Mouse (Mus musculus): ENCODE measurements around the gene Atn1. TPM values are rescaled to one million over a fixed set of nuclear protein-coding genes. Genes with fewer than 3 reads are reported as not detected.

Gene Atn1
- polyA plus RNA-seq, 1 experiment from 2014 or later: 9.5 TPM

DNA sequence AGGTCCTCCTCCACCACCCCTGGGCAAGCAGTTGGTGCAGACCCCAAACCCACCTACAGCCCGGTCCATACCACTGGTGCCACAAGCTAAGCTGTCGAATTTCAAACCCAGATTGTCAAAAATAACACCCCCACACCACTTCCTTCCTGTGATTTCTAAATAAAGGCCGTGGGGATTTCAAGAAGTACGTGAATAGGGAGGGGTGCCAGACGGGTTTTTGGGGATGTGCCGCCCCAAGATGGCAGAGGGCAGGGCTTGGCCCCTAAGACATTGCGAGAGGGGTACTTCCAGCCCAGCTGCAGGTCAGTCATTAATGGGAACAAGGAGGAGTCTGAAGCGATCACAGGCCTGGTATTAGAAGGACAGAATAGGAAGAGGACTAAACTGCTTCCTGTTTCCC, 32.8 kb downstream of the Atn1 start:
- Histone ChIP-seq H3K9ac (no peak overlapping the region), H3K9me3 (replicated peaks) (no peaks in the 10 kb centered on the region), H3K4me2 (no peak overlapping the region), H3K27ac (ENCODE audit: poor library complexity, severe bottlenecking) (no peak overlapping the region), H3K4me1 (replicated peaks) (peaks cover 13% of the 10 kb centered on the region), H3K27me3 (replicated peaks) (no peaks in the 10 kb centered on the region), H3K36me3 (no peaks in the 10 kb centered on the region), H3K4me3 (no peak overlapping the region)
- ATAC-seq (ENCODE audit: insufficient number of reproducible peaks, low FRiP score): no peak
- 72% methylated on average over 8 of the region's 8 CpGs for WGBS

DNA sequence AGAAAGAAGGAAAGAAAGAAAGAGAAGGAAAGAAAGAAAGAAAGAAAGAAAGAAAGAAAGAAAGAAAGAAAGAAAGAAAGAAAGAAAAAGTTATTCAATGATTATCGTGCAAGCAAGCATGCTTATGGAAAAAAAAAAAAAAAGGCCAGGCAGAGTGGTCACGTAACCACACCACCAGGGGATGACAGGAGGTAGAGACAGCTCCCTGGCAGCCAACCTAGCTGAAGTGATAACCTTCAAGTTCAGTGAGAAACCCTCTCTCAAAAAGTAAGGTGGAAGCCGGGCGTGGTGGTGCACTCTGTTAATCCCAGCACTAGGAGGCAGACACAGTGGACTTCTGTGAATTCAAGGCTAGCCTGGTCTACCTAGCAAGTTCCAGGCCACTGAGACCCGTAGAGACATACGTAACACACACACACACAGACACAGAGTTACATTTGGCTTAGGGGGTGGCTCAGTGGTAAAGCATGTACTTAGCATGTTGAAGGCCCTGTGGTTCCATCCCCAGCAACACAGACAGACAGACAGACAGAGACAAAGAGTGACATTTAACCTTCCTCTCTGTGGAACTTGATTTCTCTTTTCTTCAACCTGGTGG, 33.3 kb downstream of the Atn1 start:
- H3K4me3 ChIP-seq: no peak overlapping the region
- H3K36me3 ChIP-seq: no peaks in the 10 kb centered on the region
- WGBS: 68% methylated on average over 6 of the region's 6 CpGs
- H3K4me2 ChIP-seq: no peak overlapping the region
- no peak overlapping the region for H3K27ac ChIP-seq (ENCODE audit: poor library complexity, severe bottlenecking)
- no peak for ATAC-seq (ENCODE audit: insufficient number of reproducible peaks, low FRiP score)
- no peak overlapping the region for H3K9ac ChIP-seq
- no peaks in the 10 kb centered on the region for H3K9me3 ChIP-seq (replicated peaks)
- H3K27me3 ChIP-seq (replicated peaks): no peaks in the 10 kb centered on the region
- peaks cover 13% of the 10 kb centered on the region for H3K4me1 ChIP-seq (replicated peaks)

DNA sequence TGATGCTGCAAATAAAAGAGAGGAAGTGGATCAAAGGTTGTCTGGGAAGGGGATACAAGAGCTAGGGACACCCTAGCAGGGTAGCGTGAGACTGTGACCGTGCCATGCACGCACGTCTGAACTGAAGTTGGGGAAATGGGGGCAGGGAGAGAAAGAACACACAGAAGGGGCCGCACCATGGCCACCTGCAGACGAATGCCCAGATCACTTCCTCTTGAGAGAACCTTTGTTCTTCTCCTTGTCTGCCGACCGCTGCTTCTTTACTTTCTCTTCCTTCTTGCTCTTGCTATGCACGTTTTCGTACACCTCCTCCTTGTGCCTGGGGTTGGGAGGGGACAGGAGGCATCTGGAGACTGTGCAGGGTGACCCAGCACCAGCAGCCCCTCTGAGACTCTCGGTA, 35.4 kb downstream of the Atn1 start:
- Histone ChIP-seq H3K9me3 (replicated peaks) (no peaks in the 10 kb centered on the region), H3K36me3 (peaks cover 20% of the 10 kb centered on the region), H3K27me3 (replicated peaks) (no peaks in the 10 kb centered on the region), H3K9ac (no peak overlapping the region), H3K4me2 (no peak overlapping the region), H3K4me1 (replicated peaks) (peaks cover 13% of the 10 kb centered on the region), H3K4me3 (no peak overlapping the region), H3K27ac (ENCODE audit: poor library complexity, severe bottlenecking) (no peak overlapping the region)
- ATAC-seq (ENCODE audit: insufficient number of reproducible peaks, low FRiP score): no peak
- WGBS: 79% methylated on average over 11 of the region's 11 CpGs

DNA sequence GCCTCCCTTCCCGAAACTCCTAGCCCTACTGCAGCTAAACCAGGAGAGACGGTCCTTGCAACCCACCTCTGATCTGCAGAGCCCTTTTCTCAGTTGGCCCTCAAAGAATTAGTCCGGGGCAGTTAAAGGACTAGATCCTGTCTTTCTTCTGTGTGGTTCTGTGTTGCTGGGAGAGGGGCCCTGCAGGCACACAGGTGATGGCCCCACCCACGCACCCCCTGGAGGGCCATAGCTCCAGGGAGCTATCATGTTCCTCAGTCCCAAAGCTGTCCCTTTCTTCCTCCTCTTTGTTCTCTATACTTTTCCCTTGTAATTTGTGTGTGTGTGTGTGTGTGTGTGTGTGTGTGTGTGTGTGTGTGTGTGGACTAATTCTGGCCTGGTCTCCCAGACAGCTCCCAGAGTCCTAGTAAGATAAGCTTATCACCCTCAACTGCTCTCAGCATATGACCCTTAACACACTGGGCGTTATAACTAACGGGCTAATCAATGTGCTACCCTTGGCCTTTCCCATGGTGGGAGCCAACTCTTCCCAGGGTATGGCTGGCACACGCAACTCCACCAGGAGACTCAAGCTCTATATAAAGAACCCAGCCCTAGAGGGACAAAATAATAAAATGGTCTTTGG, 36.9 kb downstream of the Atn1 start:
- Histone ChIP-seq H3K27ac (ENCODE audit: poor library complexity, severe bottlenecking) (no peak overlapping the region), H3K9me3 (replicated peaks) (no peaks in the 10 kb centered on the region), H3K4me1 (replicated peaks) (peaks cover 13% of the 10 kb centered on the region), H3K4me2 (no peak overlapping the region), H3K9ac (no peak overlapping the region), H3K4me3 (no peak overlapping the region), H3K27me3 (replicated peaks) (no peaks in the 10 kb centered on the region), H3K36me3 (peaks cover 34% of the 10 kb centered on the region)
- no peak for ATAC-seq (ENCODE audit: insufficient number of reproducible peaks, low FRiP score)
- WGBS: 44% methylated on average over 7 of the region's 7 CpGs

DNA sequence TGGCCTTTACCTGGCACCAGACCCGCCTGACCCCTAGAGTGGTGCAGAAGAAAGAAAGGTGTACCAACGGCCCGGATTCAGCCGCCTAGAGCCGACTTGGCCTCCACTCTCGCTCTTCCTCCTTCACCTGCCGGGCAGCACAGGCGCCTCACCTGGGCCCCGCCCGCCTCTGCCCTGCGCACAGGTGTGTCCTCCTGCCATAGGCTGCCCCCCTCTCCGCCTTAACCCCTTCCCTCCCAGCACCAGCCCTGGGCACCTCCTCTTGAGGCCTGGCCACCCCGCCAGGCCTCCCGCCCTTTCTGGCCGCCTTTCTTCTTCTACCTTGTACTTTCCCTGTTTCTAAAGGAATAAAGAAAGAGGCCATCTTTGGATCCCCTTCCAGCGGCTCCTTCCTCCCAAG, 37.6 kb downstream of the Atn1 start:
- H3K36me3 ChIP-seq: peaks cover 42% of the 10 kb centered on the region

DNA sequence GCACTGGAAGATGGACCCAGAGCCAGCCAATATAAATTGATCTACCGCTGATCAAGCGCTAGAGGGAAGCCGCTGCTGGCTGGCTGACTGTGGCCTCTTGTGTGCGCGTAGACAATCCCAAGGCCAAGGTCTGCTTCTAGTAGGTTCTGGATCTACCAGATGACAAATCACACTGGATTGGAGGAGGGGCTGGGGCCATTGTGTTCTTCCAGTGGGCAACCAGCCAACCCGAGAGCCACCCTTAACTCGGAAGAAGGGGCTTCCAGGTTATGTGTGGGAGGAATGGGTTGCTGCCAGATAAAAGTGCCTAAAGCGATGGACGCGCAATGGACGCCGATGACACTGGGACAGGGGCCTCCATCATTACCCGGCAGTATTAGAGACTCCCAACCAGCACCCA, 38.4 kb downstream of the Atn1 start:
- ATAC-seq (ENCODE audit: insufficient number of reproducible peaks, low FRiP score): no peak
- H3K9ac ChIP-seq: no peak overlapping the region
- WGBS: 76% methylated on average over 13 of the region's 13 CpGs
- peaks cover 43% of the 10 kb centered on the region for H3K36me3 ChIP-seq
- H3K27me3 ChIP-seq (replicated peaks): no peaks in the 10 kb centered on the region
- no peak overlapping the region for H3K27ac ChIP-seq (ENCODE audit: poor library complexity, severe bottlenecking)
- no peak overlapping the region for H3K4me3 ChIP-seq
- H3K4me1 ChIP-seq (replicated peaks): peaks cover 27% of the 10 kb centered on the region
- no peak overlapping the region for H3K4me2 ChIP-seq
- no peaks in the 10 kb centered on the region for H3K9me3 ChIP-seq (replicated peaks)

More for the DNA sequence above, 37.6 kb downstream of the Atn1 start:
- Histone ChIP-seq H3K9ac (no peak overlapping the region), H3K27me3 (replicated peaks) (no peaks in the 10 kb centered on the region), H3K4me1 (replicated peaks) (peaks cover 20% of the 10 kb centered on the region), H3K4me3 (no peak overlapping the region), H3K9me3 (replicated peaks) (no peaks in the 10 kb centered on the region), H3K27ac (ENCODE audit: poor library complexity, severe bottlenecking) (no peak overlapping the region), H3K4me2 (no peak overlapping the region)
- WGBS: 64% methylated on average over 16 of the region's 16 CpGs
- no peak for ATAC-seq (ENCODE audit: insufficient number of reproducible peaks, low FRiP score)

DNA sequence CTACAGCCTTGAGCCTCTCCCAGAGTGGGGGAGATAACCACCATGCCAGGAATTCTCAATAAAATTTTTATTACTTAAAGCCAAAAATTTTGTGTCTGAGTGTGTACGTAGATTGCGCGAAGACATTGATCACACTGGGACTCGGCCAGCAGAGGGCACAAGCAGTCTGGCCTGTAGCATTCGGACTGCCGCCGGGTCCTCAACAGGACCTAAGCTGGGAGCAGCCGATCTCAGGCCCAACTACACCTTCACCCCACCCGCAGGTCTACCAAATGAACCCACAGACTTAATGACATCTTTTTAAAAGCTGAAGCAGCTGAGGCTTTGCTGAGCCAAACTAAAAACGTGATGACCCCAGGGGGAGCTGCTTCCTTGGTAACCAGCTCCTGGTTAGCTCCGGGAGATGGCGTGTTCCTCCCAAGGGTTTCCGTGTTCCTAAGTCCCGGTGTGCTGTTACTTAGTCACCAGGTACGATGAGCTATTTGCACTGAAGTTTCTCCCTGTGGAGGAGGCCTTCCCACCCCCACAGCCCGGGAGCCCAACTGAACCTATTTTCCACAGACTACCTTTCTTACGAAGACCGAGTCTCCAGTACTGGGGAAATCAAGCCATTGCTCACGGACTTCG, 39.3 kb downstream of the Atn1 start:
- Histone ChIP-seq H3K9ac (no peak overlapping the region), H3K4me2 (no peak overlapping the region), H3K4me3 (no peak overlapping the region), H3K9me3 (replicated peaks) (no peaks in the 10 kb centered on the region), H3K36me3 (peaks cover 43% of the 10 kb centered on the region), H3K27ac (ENCODE audit: poor library complexity, severe bottlenecking) (no peak overlapping the region), H3K4me1 (replicated peaks) (peaks cover 30% of the 10 kb centered on the region), H3K27me3 (replicated peaks) (no peaks in the 10 kb centered on the region)
- no peak for ATAC-seq (ENCODE audit: insufficient number of reproducible peaks, low FRiP score)
- 68% methylated on average over 20 of the region's 20 CpGs for WGBS

DNA sequence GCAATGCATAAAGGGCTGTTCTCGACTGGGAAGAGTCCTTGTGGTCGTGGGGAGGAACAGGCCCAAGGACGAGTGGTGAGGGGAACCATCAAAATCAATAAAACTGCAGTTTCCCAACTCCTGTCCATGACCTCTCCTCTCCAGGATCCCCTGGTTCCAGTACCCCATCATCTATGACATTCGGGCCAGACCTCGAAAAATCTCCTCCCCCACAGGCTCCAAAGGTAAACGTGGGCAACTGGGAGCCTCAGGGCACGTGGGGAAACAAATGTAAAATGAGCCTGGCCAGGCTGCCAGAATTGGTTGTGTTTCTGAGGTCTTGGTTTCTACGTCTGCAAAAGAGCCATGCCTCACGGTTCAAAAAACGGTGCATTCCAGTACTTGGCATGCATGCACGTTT, 43.4 kb downstream of the Atn1 start:
- 16% methylated on average over 11 of the region's 11 CpGs for WGBS
- Histone ChIP-seq H3K9me3 (replicated peaks) (no peaks in the 10 kb centered on the region), H3K27ac (ENCODE audit: poor library complexity, severe bottlenecking) (peak overlapping the region; percentile 81), H3K9ac (peak overlapping the region; percentile 92), H3K27me3 (replicated peaks) (no peaks in the 10 kb centered on the region), H3K4me1 (replicated peaks) (peaks cover 34% of the 10 kb centered on the region), H3K4me3 (peak overlapping the region; percentile 76), H3K4me2 (peak overlapping the region; percentile 96), H3K36me3 (peaks cover 53% of the 10 kb centered on the region)
- no peak for ATAC-seq (ENCODE audit: insufficient number of reproducible peaks, low FRiP score)

DNA sequence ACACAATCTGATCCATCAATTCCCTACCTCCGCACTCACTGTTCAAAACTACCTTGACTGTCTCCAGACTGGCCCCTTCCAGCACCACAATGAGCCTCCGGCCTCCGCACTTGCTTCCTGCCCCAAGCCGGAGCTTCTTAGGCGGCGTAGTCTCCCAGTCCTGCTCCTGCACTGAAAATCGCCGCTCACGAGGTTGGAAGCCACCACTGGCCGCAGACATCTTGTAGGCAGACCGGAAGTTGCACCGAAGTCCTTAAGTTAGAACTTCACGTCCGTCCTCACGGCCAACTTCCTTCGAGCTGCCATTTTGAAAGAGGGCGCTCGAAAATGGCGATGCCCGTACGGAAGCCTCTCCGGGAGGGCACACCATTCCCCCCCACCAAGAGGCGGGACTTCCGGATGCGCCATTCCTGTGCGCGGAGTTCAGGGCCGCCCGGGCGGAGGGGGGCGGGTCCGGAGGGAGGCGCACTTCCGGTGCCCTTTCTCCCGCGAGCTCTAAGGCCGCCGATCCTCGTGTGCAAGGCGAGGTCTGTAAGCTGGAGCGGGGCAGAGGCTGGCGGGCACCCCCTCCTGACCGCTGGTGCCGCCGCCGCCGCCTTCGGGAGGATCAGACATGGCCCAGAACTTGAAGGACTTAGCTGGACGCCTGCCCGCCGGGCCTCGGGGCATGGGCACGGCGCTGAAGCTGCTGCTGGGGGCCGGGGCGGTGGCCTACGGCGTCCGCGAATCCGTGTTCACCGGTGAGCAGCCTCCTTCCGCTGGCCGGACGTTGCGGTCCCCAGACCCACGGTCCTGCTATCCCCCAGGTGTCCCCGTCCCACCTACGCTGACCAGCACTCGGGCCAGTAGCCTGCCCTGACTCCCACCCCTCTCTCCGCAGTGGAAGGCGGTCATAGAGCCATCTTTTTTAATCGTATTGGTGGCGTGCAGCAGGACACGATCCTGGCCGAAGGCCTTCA, 44.2 kb downstream of the Atn1 start, which contains the start of the genes Emg1 and Phb2:
Emg1 (minus strand) TSS at position 355 of the 959 bp plus-strand sequence.
Phb2 (plus strand) TSS at position 513 of the 959 bp plus-strand sequence.
- Histone ChIP-seq H3K4me1 (replicated peaks) (peaks cover 34% of the 10 kb centered on the region), H3K27ac (ENCODE audit: poor library complexity, severe bottlenecking) (peak within 1 kb of the TSS; percentile 81), H3K27me3 (replicated peaks) (no peaks in the 10 kb centered on the region), H3K4me2 (peak within 1 kb of the TSS; percentile 96), H3K9me3 (replicated peaks) (no peaks in the 10 kb centered on the region), H3K4me3 (peak within 1 kb of the TSS; percentile 76), H3K36me3 (peaks cover 51% of the 10 kb centered on the region), H3K9ac (peak within 1 kb of the TSS; percentile 92)
- under 1% methylated on average over 76 of the region's 76 CpGs for WGBS
- peak; percentile 98 for ATAC-seq (ENCODE audit: insufficient number of reproducible peaks, low FRiP score)

DNA sequence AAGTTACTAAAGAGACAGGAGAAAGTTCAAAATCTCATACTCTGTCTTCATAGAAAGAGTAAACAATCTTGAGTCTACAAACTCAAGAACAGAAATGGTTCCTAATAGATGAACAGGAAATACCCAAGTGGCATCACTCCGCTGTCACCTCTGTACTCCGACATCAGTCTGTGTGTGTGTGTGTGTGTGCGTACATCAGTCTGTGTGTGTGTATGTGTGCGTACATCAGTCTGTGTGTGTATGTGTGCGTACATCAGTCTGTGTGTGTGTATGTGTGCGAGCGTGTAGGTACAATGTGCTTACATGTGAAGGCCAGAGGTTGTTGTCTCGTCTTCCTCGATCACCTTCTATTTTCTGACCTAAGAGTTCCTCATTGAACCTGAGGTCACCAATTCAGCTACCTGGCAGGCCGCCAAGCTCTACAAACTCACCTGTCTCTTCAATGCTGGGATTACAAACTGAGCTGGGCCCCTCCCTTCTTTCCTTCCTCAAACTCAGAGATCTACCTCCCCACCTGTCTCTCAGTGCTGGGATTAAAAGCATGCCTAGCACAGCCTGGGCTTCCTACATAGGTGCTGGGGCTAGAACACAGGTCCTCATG, 47.9 kb downstream of the Atn1 start:
- no peaks in the 10 kb centered on the region for H3K9me3 ChIP-seq (replicated peaks)
- no peak overlapping the region for H3K27ac ChIP-seq (ENCODE audit: poor library complexity, severe bottlenecking)
- no peak overlapping the region for H3K4me2 ChIP-seq
- H3K27me3 ChIP-seq (replicated peaks): no peaks in the 10 kb centered on the region
- no peak overlapping the region for H3K4me3 ChIP-seq
- H3K4me1 ChIP-seq (replicated peaks): peaks cover 28% of the 10 kb centered on the region
- H3K36me3 ChIP-seq: peaks cover 44% of the 10 kb centered on the region
- H3K9ac ChIP-seq: no peak overlapping the region
- 92% methylated on average over 10 of the region's 10 CpGs for WGBS
- no peak for ATAC-seq (ENCODE audit: insufficient number of reproducible peaks, low FRiP score)
